ENCODE assay signal across 9 mouse cellular contexts in genomic region chr4:148771409-148771929, GRCm38 (mm10). TPM values are rescaled to one million over a fixed set of nuclear protein-coding genes. Genes with fewer than 3 reads are reported as not detected.
DNase-seq lines count a peak whose midpoint lies in the region; ATAC-seq and TF ChIP-seq lines count a peak whose summit lies in the region.
"Had no signal": no experiment of that assay in that cellular context is flagged by ENCODE, and none has a peak within 500 bp of the region (broad histone marks: within the 10 kb centered on the region; RNA-seq: fewer than 3 reads in every experiment).

No protein-coding gene starts in this region.

- H3K4me3 ChIP-seq in testis, adult 2 months (ENCODE audit: control insufficient read depth, low read depth, low read length) = peak overlapping the region; percentile 4
- peak overlapping the region; percentile 18 for H3K4me3 ChIP-seq in limb, embryonic 13.5 days
- H3K4me3 ChIP-seq in stomach, embryonic 16.5 days (replicated peaks; ENCODE audit: low read length) = no peak overlapping the region

- peak overlapping the region; percentile 48 for H3K4me2 ChIP-seq in limb, embryonic 13.5 days (replicated peaks)
- peak overlapping the region; percentile 3; the same call in 1 of the 2 replicates for H3K4me2 ChIP-seq in stomach, embryonic 16.5 days (ENCODE audit: low read depth, low read length)

- no peaks in the 10 kb centered on the region for H3K27me3 ChIP-seq in testis, adult 2 months (ENCODE audit: control insufficient read depth, insufficient read depth, low read length)
- H3K27me3 ChIP-seq in limb, embryonic 13.5 days = peaks cover 73% of the 10 kb centered on the region
- H3K27me3 ChIP-seq in stomach, embryonic 16.5 days (ENCODE audit: control insufficient read depth, insufficient read depth, low read length) = peaks cover 15% of the 10 kb centered on the region

- no peaks in the 10 kb centered on the region for H3K9me3 ChIP-seq in limb, embryonic 13.5 days
- no peaks in the 10 kb centered on the region for H3K9me3 ChIP-seq in stomach, embryonic 16.5 days (replicated peaks; ENCODE audit: control insufficient read depth, low read length)

- no peak for TF ChIP-seq POLR2A in testis, adult 2 months (IDR thresholded peaks at IDR 0.05; ENCODE audit: control insufficient read depth, low read depth, low read length)

- no peak overlapping the region for H3K27ac ChIP-seq in testis, adult 2 months (ENCODE audit: control insufficient read depth, insufficient read depth, low read depth, low read length)
- H3K27ac ChIP-seq in limb, embryonic 13.5 days = no peak overlapping the region
- H3K27ac ChIP-seq in stomach, embryonic 16.5 days (ENCODE audit: low read length) = no peak overlapping the region

- peaks cover 4% of the 10 kb centered on the region; the same call in 1 of the 2 replicates for H3K4me1 ChIP-seq in testis, adult 2 months (ENCODE audit: control insufficient read depth, insufficient read depth, low read length)
- H3K4me1 ChIP-seq in limb, embryonic 13.5 days = peaks cover 28% of the 10 kb centered on the region
- H3K4me1 ChIP-seq in stomach, embryonic 16.5 days (ENCODE audit: control insufficient read depth, insufficient read depth, low read length) = no peaks in the 10 kb centered on the region

- TF ChIP-seq CTCF in testis, adult 2 months (IDR thresholded peaks at IDR 0.05; ENCODE audit: control insufficient read depth, insufficient read depth, insufficient replicate concordance, low read depth, low read length) = no peak

- ATAC-seq in limb, embryonic 13.5 days (ENCODE audit: low FRiP score, low read depth) = no peak
- no peak for ATAC-seq in stomach, embryonic 16.5 days (ENCODE audit: insufficient read depth, low FRiP score)

- WGBS in limb, embryonic 13.5 days = 1% methylated on average over 14 of the region's 14 CpGs
- 8% methylated on average over 14 of the region's 14 CpGs for WGBS in stomach, embryonic 16.5 days

- no peak overlapping the region for H3K9ac ChIP-seq in limb, embryonic 13.5 days
- no peak overlapping the region for H3K9ac ChIP-seq in stomach, embryonic 16.5 days (ENCODE audit: low read length)

- DNase-seq in embryo, embryonic 11 days = peak; percentile 47
- DNase-seq in embryo, embryonic 10 days (ENCODE audit: low spot score) = no peak
- no peak for DNase-seq in testis, postnatal 14 days (ENCODE audit: low spot score)
- no peak for DNase-seq in urinary bladder, postnatal 14 days (ENCODE audit: low spot score)
- no peak for DNase-seq in layer of hippocampus, adult 18-20 months (ENCODE audit: low spot score in 2 of 2)
- DNase-seq: lung, postnatal 10 days had no signal

- no peaks in the 10 kb centered on the region for H3K36me3 ChIP-seq in testis, adult 2 months (ENCODE audit: control insufficient read depth, insufficient read depth, low read length)
- H3K36me3 ChIP-seq in limb, embryonic 13.5 days = no peaks in the 10 kb centered on the region
- no peaks in the 10 kb centered on the region for H3K36me3 ChIP-seq in stomach, embryonic 16.5 days (ENCODE audit: control insufficient read depth, insufficient read depth, low read length)

RNA-seq across cellular contexts. Expression of gene Casz1, which starts 32.8 kb away (rescaled TPM):
- 8.5 and 9.8 TPM in 2 replicates for polyA plus RNA-seq in testis, adult 2 months (2012; rRNA removed)
- polyA plus RNA-seq in limb, embryonic 13.5 days (2015; fragmentation: Nextera tagmentation; extraction: Ambion mirVana) = 4.1 and 4.5 TPM in 2 replicates
- polyA plus RNA-seq in stomach, embryonic 16.5 days (2015; fragmentation: Nextera tagmentation; extraction: Ambion mirVana) = 9.9 and 10.5 TPM in 2 replicates
- under 1 TPM; 0.61 to 0.62 TPM for total RNA-seq in layer of hippocampus, adult 18-20 months (2021)
